Mouse (Mus musculus) frontal cortex, postnatal 10 days (tissue): ENCODE measurements around the gene Ube2l6.
"Not testable (repeated sequence)": the region's sequence is repeated elsewhere in the genome, so short reads cannot be mapped to it uniquely, and the experiment has no call there.

Experiments used
- DNase-seq, 2 experiments: peaks; one replicate each; pipeline ENCODE4 v3.0.0; 2022; ENCODE audit warnings: low spot score in 2 of 2, mixed read lengths in 1 of 2

Ube2l6 gene

GRCm38 (mm10) chr2:84793154-84793553 is 5.5 kb upstream of the Ube2l6 start:
- DNase-seq, result no peak

DNA sequence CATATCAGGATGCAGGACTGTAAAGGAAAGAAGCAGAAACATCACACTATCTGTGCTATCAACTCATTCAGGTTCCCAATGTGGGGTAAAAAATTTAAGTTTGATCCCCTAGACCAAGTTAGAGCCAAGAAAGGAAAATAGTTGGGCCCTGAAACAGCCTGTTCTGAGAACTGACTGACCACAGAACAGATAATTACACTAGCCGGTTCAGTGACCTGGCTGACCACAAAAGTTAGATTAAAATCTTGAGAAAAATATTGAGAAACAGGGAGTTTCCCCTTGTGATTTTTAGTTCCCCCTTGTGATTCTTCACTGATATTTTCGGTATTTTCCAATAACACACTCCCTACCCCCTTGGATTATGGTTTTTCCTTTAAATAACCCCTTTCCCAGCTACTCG is 4.8 kb upstream of the Ube2l6 start:
- DNase-seq, result no peak

DNA sequence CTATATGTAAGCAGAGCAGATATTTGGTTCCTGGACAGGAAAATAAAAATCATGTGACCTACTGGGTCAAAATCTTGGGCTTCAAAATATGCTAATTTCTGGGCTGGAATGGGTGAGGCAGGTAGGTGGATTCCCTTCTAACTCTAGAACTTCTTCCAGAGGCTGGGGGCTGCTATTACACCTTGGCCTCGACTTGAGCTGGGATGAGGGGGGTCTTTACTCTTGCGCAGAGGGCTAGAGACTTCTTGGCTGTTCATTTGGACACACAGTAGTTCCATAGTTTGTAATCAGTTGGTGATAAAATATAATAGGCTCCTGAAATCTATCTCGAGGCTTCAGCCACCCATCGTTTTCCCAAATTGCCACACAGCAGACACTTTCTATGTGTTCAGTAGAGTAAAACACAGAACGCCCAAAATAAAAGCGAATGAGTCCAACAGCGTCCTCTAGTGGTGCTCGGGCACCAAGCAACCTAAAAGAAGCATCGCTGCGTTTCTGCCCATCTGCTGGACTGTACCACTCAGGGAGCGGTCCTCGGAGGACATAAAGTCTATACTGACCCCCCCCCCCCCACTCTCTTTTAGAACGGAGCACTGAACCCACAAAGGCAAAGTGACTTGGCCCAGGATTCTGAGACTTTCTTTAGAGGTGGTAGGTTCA is 665 bp upstream of the Ube2l6 start:
- peak; percentile 69 to 78 for DNase-seq

DNA sequence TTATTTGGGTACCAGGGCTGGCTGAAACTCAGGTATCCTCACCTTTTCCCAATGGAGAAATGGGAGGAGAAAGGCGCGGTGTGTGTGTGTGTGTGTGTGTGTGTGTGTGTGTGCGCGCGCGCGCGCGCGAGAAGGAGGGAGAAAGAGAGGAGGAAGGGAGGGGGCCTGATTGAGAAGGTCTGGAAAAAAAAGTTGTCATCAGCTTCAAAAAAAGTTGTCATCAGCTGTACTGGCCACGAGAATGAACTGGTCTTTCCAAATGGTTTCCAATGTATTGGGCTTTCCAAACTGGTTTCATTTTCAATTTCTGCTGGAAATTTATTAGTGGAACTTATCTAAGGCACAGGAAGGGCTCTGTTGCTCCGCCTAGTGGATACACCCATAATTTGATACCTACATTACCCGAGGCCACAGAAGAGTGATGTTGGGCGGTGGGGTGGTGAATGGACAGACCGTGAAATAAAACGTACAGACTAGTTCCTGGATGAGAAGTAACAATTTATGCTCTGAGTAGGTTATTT is 473 bp downstream of the Ube2l6 start:
- DNase-seq, result peak in 1 of 2 experiments; percentile 43

- no peak for DNase-seq
Measured at GRCm38 (mm10) chr2:84800304-84800703, 1.7 kb downstream of the Ube2l6 start.

DNA sequence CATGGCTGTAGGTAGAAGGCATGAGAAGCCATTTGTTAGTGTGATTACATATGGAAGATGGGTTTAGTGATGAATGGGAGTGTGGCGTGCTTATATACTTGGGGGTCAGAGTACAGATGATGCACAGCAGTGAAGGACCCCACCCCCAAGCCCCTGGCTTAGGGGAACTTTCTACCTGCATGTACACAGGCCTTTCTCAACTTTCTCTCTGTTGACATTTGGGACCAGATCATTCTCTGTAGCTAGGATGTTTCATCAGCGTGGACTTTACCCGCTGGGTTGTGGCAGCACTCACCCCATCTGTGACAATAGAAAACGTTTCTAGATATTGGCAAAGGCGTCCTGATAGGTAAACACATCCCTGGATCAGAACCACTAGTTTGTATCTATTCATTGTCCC is 2.6 kb downstream of the Ube2l6 start:
- not testable (repeated sequence) for DNase-seq

- DNase-seq, result no peak
Measured at GRCm38 (mm10) chr2:84803963-84804362, 5.3 kb downstream of the Ube2l6 start.

DNA sequence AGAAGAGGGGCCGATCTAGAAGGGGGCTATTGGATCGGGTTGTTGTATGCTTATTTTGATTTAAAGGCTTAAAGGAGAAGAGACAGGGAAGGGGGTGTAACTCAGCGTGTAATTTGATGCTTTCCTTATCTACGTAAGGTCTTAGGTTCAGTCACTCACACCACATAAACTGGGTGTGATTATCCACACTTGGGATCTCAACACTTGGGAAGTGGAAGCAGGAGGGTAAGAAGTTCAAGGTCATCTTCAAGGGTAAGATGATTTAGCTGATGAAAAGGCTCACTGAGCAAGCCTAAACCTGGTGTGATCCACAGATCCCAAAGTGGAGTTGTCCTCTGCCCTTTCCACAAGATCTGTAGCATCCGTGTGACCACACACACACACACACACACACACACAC is 7.9 kb downstream of the Ube2l6 start:
- DNase-seq, result no peak

GRCm38 (mm10) chr2:84809330-84809729 is 10.7 kb downstream of the Ube2l6 start:
- DNase-seq, result no peak

DNA sequence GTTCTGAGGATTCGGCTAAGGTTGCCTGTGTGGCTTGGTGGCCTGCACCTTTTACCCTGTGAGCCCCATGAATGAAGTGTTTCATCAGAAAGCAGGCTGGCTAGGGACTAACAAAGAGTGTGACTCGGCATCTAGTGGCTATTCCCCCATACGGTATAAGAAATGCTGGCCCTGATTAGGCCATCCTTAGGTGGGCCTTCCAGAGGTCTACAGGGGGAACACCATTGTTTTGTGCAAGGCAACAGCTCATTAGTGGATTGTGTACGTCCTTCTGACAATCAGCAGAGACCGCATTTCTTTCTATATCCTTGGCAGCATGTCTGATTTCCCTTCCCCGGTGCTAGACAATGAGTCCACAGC is 11.9 kb downstream of the Ube2l6 start:
- DNase-seq, result no peak

DNA sequence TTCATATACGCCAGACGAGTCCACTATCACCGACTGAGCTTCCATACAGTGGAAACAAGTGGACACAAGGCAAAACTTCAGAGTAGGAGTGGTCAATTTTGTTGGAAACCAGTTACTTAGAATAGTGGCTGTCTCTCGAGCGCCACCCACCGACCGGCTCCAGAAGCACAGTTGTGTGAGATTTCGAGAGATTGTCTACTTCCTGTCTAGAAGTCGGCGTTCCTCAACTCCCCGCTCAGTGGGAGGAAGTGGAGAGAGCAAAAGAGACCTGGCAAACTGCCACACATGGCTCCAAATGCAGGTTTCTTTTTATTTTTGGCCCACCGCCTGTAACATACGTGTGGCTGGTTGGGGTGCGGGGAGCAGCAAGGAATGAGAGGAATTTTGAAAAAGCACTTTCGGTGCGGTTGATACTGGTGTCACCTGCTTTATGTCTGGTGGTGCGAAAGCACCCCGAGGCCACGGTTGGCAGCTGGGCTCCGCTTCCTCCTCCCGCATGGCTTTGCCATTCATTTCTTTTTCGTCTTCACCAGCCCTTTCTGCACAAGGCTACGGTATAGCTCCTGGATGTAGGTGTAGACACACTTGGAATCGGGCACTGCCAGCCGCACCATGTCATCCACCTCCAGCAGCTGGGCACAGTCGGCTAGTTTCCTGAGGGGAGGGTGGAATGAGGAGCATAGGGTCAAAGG is 12.4 kb downstream of the Ube2l6 start:
- DNase-seq, result peak; percentile 75 to 85

DNA sequence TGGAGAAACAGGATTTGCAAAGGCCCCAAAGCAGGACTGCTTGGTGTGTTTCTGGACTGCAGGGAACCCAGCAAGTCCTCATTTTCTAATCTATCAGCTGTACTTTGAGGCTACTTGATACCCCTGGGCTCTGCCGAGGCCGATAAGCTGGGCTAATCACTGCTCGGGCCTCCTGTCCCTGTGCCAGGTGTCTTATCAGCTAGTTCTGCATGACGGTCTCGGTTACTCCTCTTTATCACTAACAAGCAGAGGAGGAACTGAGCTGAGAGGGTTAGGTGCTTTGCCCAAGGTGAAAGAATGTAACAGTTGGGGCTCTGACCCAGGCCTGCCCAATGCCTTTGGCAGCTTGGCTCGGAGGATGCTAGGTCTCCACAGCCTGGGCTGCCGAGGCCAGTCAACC is 13.3 kb downstream of the Ube2l6 start:
- DNase-seq, result no peak

DNA sequence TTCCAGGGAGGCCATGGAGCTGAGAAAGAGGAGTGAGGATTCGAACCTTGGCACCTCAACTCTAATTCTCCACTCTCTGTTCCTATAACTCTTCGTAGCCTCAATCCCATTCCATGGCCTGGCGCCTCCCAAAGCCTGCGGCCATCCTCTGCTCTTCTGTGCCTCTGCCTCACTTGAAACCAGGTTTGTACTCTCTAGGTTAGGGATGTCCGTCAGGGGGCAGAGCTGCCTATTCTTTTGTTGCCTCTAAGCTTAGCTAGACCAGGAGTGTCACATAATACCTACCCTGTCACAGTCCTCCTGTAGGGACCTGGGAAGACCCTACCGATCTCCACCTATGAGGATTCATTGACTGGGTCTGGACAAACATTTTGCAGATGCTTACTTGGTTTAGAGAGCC is 14.0 kb downstream of the Ube2l6 start:
- no peak for DNase-seq

GRCm38 (mm10) chr2:84819861-84820260 is 21.2 kb downstream of the Ube2l6 start:
- DNase-seq, result no peak

DNA sequence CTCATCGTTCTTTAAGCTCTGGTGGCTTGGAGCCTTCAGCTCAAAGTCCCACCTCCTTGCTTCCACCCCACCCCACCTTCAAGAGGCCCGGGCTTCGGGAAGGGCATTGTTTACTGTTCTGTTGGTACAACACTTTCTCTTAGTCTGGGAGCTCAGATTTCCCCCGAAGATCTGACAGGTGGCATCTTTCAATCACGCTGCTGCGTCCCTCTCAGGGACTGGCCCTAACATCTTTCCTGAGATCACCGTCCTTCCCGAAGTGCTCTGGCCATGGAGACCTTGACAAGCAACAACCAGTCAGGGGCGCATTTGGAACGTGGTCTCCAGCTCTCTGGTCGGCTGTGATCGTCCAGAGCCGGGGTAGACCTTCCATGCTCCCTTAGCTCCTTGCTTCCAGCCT is 23.9 kb downstream of the Ube2l6 start, which contains the start of gene Smtnl1:
Gene Smtnl1, minus strand, starts transcription at position 101 of the 400 bp plus-strand sequence.
- no peak for DNase-seq

- no peak for DNase-seq
Measured at GRCm38 (mm10) chr2:84823237-84823636, 24.6 kb downstream of the Ube2l6 start.

DNA sequence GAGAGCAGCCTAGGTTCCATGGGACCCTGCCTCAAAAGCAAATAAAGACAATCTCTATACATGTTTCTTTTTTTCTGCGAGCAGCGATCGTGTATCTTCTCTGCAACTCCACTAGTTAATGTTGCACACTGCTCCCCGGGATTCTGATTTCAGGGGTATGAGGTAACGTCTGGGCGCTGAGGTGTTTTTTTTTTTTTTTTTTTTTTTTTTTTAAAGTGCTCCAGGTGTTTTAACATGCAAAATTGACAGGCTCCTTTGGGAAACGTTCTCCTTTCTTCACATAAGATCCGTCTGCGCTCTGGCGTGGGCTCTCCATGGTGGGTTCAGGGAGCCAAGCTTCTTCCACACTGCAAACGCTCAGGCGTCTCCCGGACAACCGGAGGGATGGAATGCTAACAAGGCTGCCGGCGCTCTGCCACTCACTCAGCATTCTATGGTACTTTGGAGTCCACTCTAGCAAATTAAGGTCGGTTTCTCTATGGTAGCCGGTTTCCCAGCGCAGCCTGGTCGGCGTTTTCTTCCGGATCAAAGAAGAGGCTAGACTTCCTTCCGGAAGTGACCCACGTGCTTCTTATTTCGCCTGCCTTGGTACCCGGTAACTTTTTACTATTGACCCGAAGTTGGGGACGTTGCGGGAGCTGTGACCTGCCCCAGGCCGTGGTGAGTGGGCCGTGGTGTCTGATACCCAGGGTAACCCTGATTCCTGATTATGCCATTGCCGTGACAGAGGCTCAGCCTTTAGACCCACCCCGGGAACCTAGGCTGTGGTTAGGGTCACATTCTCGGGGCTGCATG is 28.1 kb downstream of the Ube2l6 start, which contains the start of gene Timm10:
Gene Timm10, plus strand, starts transcription at position 510 of the 795 bp plus-strand sequence.
- DNase-seq, result peak; percentile 85 to 86

DNA sequence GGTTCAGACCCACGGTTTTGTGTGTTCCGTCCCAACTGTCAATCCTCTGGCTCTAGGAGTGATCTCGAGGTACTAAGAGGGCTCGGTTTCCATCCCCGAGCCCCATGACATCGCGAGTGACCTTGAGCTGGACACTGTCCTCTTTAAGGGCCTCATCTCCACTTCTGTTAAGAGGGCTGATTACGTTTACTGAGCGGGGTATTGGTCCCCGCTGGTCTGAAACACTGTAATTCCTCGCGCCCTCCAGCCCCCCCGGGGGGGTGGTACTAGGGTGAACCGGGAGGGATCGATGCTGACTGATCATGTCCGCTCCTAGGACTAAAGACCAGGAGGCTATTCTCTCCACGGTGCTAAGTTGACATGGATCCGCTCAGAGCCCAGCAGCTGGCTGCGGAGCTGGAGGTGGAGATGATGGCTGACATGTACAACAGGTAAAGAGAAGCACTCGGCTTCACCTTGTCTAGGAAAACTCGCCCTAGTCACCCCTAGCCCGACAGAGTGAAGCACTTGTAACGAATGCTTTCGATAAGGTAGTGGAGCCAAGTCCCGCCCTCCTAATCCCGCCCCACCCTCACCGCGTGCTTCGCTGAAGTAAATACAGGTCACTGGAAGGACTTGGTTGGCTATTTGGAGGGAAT is 28.8 kb downstream of the Ube2l6 start:
- DNase-seq, result no peak

DNA sequence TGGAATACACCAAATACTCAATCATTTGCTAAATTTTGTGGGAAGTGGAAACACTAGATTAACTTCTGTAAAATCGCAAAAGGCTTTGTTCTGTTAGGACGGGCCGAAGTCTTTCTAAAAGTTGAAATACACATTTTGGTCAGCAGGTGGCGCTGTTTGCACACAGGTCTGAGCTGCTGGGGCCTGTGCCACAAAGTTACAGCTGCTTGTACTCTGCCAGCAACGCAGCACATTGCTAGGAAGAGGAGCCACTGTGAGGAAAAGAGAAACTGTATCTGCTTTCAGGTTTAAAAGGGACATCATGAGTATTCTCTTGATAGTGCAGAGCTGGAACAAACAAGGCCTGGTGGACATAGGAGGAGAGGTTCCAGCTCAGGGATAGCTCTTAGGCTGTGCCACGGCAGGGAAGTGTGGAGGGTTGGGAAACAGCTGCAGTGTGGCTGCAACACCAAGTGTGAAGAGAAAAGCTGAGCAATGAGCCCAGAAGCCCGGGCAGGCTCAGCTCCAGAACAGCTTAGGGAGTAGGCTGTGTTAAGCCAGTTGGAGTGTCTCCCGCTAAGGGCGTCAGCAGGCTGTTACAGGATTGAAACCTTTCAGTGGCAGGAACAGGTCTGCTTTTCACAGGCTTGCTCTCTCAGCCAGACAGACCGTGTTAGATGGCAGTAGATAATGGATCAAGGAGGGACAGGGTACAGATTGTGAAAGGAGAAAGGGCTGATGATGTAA is 33.2 kb downstream of the Ube2l6 start:
- peak; percentile 63 to 82 for DNase-seq

DNA sequence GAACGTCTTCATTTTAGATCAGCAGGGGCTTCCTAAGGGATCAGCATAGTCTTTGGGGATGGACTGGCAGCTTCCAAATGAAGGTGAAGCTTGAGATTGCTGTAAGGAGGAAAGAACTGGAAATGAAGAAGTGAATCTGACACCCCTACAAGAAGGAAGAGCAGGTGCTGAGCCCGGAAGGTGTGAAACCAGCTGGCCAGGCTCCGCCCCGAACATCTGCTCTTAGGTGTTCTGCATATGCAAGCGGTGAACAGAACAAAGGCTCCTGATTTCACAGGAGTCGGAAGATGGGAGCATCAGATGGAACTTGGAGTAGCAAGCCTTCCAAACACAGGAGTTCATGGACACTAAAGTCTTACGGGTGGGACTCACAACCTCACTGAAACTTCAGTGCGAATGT is 38.5 kb downstream of the Ube2l6 start:
- no peak for DNase-seq
